Mouse (Mus musculus): ENCODE measurements at regions not wholly inside any gene's neighbourhood (a gene's known extent, or its start where the extent isn't known, plus 50 kb on each side); places are given as distances from the start of the nearest gene placed in this dataset.
A peak's percentile ranks its signal among the peaks of the same experiment; 100 is the strongest.

- DNase-seq, result peak; percentile 98
Observed at GRCm38 (mm10) chr15:85634322-85635141, 52.3 kb upstream of the Wnt7b start.

DNA sequence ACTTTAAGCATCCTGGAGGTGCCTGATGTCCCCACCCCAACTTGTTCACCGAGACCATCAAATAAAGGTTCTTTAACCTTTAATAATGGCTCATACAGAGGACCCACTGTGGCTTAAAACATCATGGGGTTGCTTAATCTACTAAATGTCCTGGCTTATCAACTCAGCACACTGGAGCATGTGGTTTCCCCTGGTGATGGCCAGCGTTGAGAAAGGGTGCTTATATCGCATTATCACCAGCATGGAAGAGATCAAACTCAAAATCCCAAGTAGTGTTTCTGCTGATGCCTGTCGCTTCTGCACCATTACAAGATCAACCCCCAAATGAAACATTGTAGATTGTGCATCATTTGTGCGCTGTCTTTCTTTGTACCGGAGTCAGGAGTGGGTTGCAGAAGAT, 53.2 kb upstream of the Wnt7b start:
- peak; percentile 38 for DNase-seq

DNA sequence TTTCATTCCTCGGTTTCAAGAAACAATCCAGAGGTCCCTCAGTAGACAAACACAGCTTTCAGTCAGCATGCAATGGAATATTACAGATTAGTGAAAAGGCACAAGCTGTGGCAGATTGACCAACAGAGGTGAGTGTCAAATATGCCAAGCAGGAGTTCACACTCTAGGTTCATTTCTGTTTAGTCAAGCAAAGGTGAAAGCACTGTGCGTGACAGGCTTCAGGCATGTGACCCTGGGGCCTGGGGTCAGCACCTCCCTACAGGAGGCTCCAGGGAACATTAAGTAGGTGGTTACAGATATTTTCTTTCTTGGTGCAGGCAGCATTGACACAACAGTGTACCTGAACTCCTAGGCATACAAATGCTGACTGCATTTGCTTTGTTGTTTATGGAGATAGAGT, 57.3 kb upstream of the Wnt7b start:
- no peak for DNase-seq

- no peak for DNase-seq
Observed at GRCm38 (mm10) chr15:85641120-85642080, 59.1 kb upstream of the Wnt7b start.

DNA sequence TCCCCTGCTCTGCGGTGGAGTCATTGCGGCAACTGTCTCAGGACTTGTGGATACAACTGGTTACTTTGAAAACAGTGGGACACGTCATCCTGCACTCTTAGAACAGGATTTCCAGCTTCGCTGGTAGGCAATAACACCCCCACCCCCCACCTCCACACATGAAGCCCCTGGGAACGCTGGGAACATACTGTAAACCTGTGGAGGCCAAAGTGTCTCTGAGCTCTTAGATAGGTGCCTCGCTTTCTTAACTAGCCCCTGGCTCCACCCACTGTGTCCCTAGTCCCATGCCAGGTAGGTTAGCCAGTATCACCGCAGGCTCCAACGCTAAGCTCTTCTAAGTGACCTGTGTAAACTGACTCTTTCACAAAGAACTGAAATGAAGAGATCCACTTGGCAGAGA, 63.1 kb upstream of the Wnt7b start:
- DNase-seq, result no peak

GRCm38 (mm10) chr15:85645971-85646638, 63.8 kb upstream of the Wnt7b start:
- peak; percentile 26 for DNase-seq

GRCm38 (mm10) chr15:85646639-85647277, 64.5 kb upstream of the Wnt7b start:
- DNase-seq, result no peak

GRCm38 (mm10) chr15:85647593-85647992, 65.3 kb upstream of the Wnt7b start:
- no peak for DNase-seq

DNA sequence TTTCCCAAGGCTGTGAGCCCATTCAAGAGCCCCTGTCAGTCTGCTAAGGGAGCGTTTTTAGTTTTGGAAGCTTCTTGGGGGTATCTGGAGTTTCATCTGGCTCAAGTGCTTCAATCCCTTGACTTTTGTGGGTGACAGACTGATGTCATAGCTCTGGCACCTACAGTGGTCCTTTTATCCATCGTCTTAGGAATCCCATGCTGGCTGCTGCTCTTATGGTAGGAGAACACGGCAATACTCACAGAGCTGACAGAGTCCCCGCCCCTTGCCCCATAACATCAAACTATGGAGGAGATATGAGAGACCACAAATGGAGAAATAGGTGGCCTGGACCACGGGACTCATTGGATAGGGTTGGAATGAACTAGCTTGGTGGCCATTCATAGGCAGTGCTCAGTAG, 68.0 kb upstream of the Wnt7b start:
- DNase-seq, result no peak

- no peak for DNase-seq
Observed at GRCm38 (mm10) chr15:85651718-85652420, 69.6 kb upstream of the Wnt7b start.

GRCm38 (mm10) chr15:85652431-85652830, 70.2 kb upstream of the Wnt7b start:
- no peak for DNase-seq

GRCm38 (mm10) chr15:85652871-85653337, 70.6 kb upstream of the Wnt7b start:
- no peak for DNase-seq

GRCm38 (mm10) chr15:85653421-85654401, 71.4 kb upstream of the Wnt7b start:
- peak; percentile 54 for DNase-seq

DNA sequence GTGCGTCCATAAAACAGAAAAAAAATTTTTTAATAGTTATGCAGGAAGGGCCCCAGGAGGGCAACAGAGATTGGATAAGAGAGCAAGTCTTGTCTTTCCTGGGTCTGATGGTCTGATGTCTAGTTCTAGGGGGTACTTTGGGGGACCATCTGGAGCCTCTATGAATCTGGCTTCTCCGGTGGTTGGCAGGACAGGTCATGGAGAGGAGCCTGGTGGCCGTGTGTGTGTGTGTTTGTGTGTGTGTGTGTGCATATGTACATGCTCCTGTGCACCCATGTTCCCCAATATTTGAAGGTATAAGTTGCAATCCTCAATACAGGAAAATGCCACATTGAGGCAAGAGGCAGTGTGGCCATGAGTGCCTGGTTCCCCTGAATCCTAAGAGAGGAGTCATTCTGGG, 72.5 kb upstream of the Wnt7b start:
- DNase-seq, result no peak

DNA sequence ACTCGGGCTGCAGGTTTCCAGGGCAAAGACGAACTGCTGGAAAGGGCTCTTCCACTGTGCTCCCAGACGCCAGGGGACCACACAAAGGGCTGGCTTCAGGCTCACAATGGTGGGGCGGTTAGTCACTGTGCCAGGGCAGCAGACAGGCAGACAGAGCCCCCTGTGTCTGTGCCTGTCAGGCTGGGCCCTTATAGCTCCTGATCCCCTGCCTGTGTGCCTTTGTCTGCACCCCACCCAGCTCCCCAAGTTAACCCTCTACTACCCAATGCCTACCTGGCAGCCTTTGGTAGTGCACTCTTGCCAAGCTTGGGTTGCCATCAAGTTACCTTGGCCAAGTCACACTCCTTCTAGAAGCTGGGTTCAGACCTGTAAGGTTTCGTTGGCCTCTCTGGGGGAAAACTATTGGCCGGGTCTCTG, 73.5 kb upstream of the Wnt7b start:
- DNase-seq, result no peak

DNA sequence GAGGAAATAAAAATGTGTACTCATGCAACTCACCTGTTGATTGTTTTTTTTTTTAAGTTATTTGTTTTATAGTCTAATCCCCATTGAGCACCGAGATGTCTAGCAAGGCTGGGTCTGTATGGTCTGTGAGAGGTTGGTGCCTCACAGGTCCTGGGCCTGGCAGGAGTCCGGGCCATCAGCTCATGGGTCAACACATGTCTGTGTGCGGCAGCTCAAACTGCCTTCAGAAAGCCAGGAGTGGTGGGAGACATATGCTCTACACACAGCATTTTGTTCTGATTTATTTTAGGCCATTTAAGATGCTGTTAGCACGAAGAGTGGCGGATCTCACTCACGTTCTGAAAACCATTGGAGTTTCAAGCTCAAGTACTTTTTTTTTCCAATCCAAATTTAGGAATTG, 74.6 kb upstream of the Wnt7b start:
- DNase-seq, result no peak

DNA sequence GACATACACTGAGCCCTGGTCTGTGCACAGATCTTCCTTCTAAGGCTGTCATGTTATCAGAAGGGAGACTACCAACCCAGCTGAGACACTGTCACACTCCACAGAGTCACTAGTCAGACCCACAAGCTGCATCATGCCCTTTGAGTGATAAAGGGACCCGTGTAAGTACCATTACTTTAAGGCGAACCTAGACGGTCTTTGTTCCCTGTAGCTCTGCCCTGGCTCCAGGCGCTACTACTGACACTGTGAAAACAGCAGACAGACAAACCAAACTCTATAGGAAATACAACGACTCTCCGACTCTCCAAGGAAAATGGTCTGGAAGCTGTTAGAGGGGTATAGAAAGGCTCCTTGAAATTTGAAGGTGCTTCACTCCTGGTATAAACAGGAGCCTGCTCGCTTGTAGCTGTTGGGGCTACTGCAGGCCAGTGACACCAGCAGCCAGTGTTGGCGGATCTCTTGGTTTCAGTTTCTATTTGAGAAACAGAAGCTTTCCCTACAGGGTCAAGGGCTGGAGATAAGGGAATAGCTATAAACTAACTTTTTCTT, 75.2 kb upstream of the Wnt7b start:
- DNase-seq, result no peak

DNA sequence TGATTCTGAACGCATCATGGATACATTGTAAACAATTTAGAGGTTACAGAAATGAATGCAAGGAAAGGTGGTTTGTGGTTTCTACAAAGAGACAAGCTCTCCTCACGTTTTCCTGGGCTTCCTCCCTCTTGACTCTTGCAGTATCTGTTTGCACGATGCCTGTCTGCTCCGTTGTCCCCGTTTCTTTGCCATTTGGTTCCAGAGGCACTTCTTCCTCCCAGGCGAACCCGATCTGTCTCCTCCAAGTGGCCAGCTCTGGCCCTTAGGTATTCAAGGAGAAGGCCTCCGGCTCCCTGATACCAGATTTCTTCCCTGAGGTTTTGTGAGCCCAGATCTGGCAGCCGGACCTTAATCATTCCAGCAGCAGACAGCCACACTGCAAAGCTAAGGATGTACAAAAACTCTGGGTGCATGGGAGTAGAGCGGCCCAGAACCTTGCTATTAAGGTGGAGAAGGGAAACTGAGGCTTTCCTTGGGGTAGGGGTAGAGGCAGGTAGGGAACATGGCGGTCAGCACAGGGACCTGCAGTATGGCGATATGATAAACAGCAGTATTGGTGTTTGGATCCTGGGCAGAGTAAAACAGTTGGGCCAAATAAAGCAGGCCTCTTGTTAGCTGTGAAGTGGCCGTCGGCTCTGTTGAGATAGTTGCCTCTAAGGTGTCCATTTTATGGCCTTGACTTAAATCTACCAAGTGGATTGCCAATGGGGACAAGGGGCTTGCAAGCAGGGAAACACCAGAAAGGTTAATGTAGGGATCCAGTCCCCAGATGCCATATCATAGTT, 76.0 kb upstream of the Wnt7b start:
- DNase-seq, result no peak
